Mouse (Mus musculus): Measurements from ENCODE around the gene Nostrin. TPM values are rescaled to one million over a fixed set of nuclear protein-coding genes. Genes with fewer than 3 reads are reported as not detected.

Nostrin gene
- polyA plus RNA-seq (2016; fragmentation: Nextera tagmentation; extraction: Ambion mirVana) = 0.84 and 0.87 TPM in 2 replicates

GRCm38 (mm10) chr2:69135661-69136576 is at the start of gene Nostrin:
Gene Nostrin, plus strand, starts transcription at chr2:69135800.
- H3K36me3 ChIP-seq = no peaks in the 10 kb centered on the region
- H3K27me3 ChIP-seq (ENCODE audit: low read depth, poor library complexity, severe bottlenecking) = no peaks in the 10 kb centered on the region
- peaks cover 21% of the 10 kb centered on the region for H3K4me1 ChIP-seq
- no peak for DNase-seq (ENCODE audit: low spot score)
- no peak within 1 kb of the TSS for H3K4me3 ChIP-seq
- H3K27ac ChIP-seq (replicated peaks) = no peak within 1 kb of the TSS
- H3K9me3 ChIP-seq (replicated peaks) = no peaks in the 10 kb centered on the region
- WGBS = 85% methylated on average over 15 of the region's 15 CpGs

GRCm38 (mm10) chr2:69086505-69087260 is 48.9 kb upstream of the Nostrin start:
- peak overlapping the region; percentile 39 for H3K27ac ChIP-seq (replicated peaks)

GRCm38 (mm10) chr2:69095836-69096235 is 39.8 kb upstream of the Nostrin start:
- H3K27ac ChIP-seq (replicated peaks) = no peak overlapping the region
- peaks cover 9% of the 10 kb centered on the region for H3K4me1 ChIP-seq
- H3K36me3 ChIP-seq = no peaks in the 10 kb centered on the region
- H3K9me3 ChIP-seq (replicated peaks) = no peaks in the 10 kb centered on the region
- no peaks in the 10 kb centered on the region for H3K27me3 ChIP-seq (ENCODE audit: low read depth, poor library complexity, severe bottlenecking)
- DNase-seq (ENCODE audit: low spot score) = no peak
- H3K4me3 ChIP-seq = no peak overlapping the region

More at GRCm38 (mm10) chr2:69086505-69087260, 48.9 kb upstream of the Nostrin start:
- Histone ChIP-seq H3K9me3 (replicated peaks) (no peaks in the 10 kb centered on the region), H3K4me3 (no peak overlapping the region), H3K27me3 (ENCODE audit: low read depth, poor library complexity, severe bottlenecking) (0 out of 2 replicates have a peak, but pooled peaks cover 5% of the 10 kb centered on the region), H3K36me3 (no peaks in the 10 kb centered on the region), H3K4me1 (peaks cover 14% of the 10 kb centered on the region)
- WGBS = 54% methylated on average over 8 of the region's 8 CpGs
- no peak for DNase-seq (ENCODE audit: low spot score)

- H3K27me3 ChIP-seq (ENCODE audit: low read depth, poor library complexity, severe bottlenecking) = no peaks in the 10 kb centered on the region
- no peak for DNase-seq (ENCODE audit: low spot score)
- 66% methylated on average over 4 of the region's 4 CpGs for WGBS
- H3K9me3 ChIP-seq (replicated peaks) = no peaks in the 10 kb centered on the region
- H3K4me1 ChIP-seq = peaks cover 9% of the 10 kb centered on the region
- no peak overlapping the region for H3K27ac ChIP-seq (replicated peaks)
- no peaks in the 10 kb centered on the region for H3K36me3 ChIP-seq
- H3K4me3 ChIP-seq = no peak overlapping the region
Observed at GRCm38 (mm10) chr2:69096821-69097220, 38.8 kb upstream of the Nostrin start.

GRCm38 (mm10) chr2:69097526-69097925 is 38.1 kb upstream of the Nostrin start:
- H3K4me1 ChIP-seq = peaks cover 9% of the 10 kb centered on the region
- DNase-seq (ENCODE audit: low spot score) = no peak
- H3K27ac ChIP-seq (replicated peaks) = no peak overlapping the region
- H3K9me3 ChIP-seq (replicated peaks) = no peaks in the 10 kb centered on the region
- no peaks in the 10 kb centered on the region for H3K27me3 ChIP-seq (ENCODE audit: low read depth, poor library complexity, severe bottlenecking)
- no peak overlapping the region for H3K4me3 ChIP-seq
- 87% methylated on average over 2 of the region's 2 CpGs for WGBS
- H3K36me3 ChIP-seq = no peaks in the 10 kb centered on the region

GRCm38 (mm10) chr2:69098701-69099100 is 36.9 kb upstream of the Nostrin start:
- Histone ChIP-seq H3K9me3 (replicated peaks) (no peaks in the 10 kb centered on the region), H3K36me3 (no peaks in the 10 kb centered on the region), H3K4me1 (peaks cover 9% of the 10 kb centered on the region), H3K4me3 (no peak overlapping the region), H3K27me3 (ENCODE audit: low read depth, poor library complexity, severe bottlenecking) (no peaks in the 10 kb centered on the region), H3K27ac (replicated peaks) (no peak overlapping the region)
- no peak for DNase-seq (ENCODE audit: low spot score)
- WGBS = 90% methylated on average over 3 of the region's 3 CpGs

- H3K27ac ChIP-seq (replicated peaks) = no peak overlapping the region
- H3K4me1 ChIP-seq = peaks cover 13% of the 10 kb centered on the region
- no peaks in the 10 kb centered on the region for H3K27me3 ChIP-seq (ENCODE audit: low read depth, poor library complexity, severe bottlenecking)
- no peak for DNase-seq (ENCODE audit: low spot score)
- H3K36me3 ChIP-seq = no peaks in the 10 kb centered on the region
- no peaks in the 10 kb centered on the region for H3K9me3 ChIP-seq (replicated peaks)
- 95% methylated on average over 7 of the region's 7 CpGs for WGBS
- H3K4me3 ChIP-seq = no peak overlapping the region
Observed at GRCm38 (mm10) chr2:69099147-69099546, 36.5 kb upstream of the Nostrin start.

- WGBS = 34% methylated on average over 3 of the region's 3 CpGs
- DNase-seq (ENCODE audit: low spot score) = peak; percentile 27
- H3K36me3 ChIP-seq = no peaks in the 10 kb centered on the region
- H3K9me3 ChIP-seq (replicated peaks) = no peaks in the 10 kb centered on the region
- peaks cover 22% of the 10 kb centered on the region for H3K4me1 ChIP-seq
- H3K27me3 ChIP-seq (ENCODE audit: low read depth, poor library complexity, severe bottlenecking) = no peaks in the 10 kb centered on the region
- H3K27ac ChIP-seq (replicated peaks) = no peak overlapping the region
- H3K4me3 ChIP-seq = no peak overlapping the region
Observed at GRCm38 (mm10) chr2:69100706-69101105, 34.9 kb upstream of the Nostrin start.

- WGBS = 79% methylated on average over 3 of the region's 3 CpGs
- DNase-seq (ENCODE audit: low spot score) = no peak
Observed at GRCm38 (mm10) chr2:69103526-69103925, 32.1 kb upstream of the Nostrin start.

GRCm38 (mm10) chr2:69104511-69105145 is 31.0 kb upstream of the Nostrin start:
- Histone ChIP-seq H3K4me1 (peaks cover 15% of the 10 kb centered on the region), H3K27ac (replicated peaks) (no peak overlapping the region), H3K4me3 (no peak overlapping the region), H3K36me3 (no peaks in the 10 kb centered on the region), H3K9me3 (replicated peaks) (no peaks in the 10 kb centered on the region), H3K27me3 (ENCODE audit: low read depth, poor library complexity, severe bottlenecking) (no peaks in the 10 kb centered on the region)
- WGBS = 56% methylated on average over 10 of the region's 10 CpGs
- no peak for DNase-seq (ENCODE audit: low spot score)

More at GRCm38 (mm10) chr2:69103526-69103925, 32.1 kb upstream of the Nostrin start:
- H3K36me3 ChIP-seq = no peaks in the 10 kb centered on the region
- H3K27me3 ChIP-seq (ENCODE audit: low read depth, poor library complexity, severe bottlenecking) = no peaks in the 10 kb centered on the region
- H3K27ac ChIP-seq (replicated peaks) = no peak overlapping the region
- H3K9me3 ChIP-seq (replicated peaks) = no peaks in the 10 kb centered on the region
- H3K4me1 ChIP-seq = peaks cover 15% of the 10 kb centered on the region
- no peak overlapping the region for H3K4me3 ChIP-seq

GRCm38 (mm10) chr2:69109246-69109645 is 26.4 kb upstream of the Nostrin start:
- WGBS = 88% methylated on average over 5 of the region's 5 CpGs

GRCm38 (mm10) chr2:69109710-69110109 is 25.9 kb upstream of the Nostrin start:
- no peak overlapping the region for H3K4me3 ChIP-seq
- H3K9me3 ChIP-seq (replicated peaks) = no peaks in the 10 kb centered on the region
- peaks cover 6% of the 10 kb centered on the region for H3K4me1 ChIP-seq
- H3K27me3 ChIP-seq (ENCODE audit: low read depth, poor library complexity, severe bottlenecking) = no peaks in the 10 kb centered on the region
- 0 out of 2 replicates have a peak, but pooled peaks cover 2% of the 10 kb centered on the region for H3K36me3 ChIP-seq
- no peak overlapping the region for H3K27ac ChIP-seq (replicated peaks)
- no peak for DNase-seq (ENCODE audit: low spot score)
- 82% methylated on average over 7 of the region's 7 CpGs for WGBS

More at GRCm38 (mm10) chr2:69109246-69109645, 26.4 kb upstream of the Nostrin start:
- Histone ChIP-seq H3K36me3 (0 out of 2 replicates have a peak, but pooled peaks cover 2% of the 10 kb centered on the region), H3K27me3 (ENCODE audit: low read depth, poor library complexity, severe bottlenecking) (no peaks in the 10 kb centered on the region), H3K4me3 (no peak overlapping the region), H3K27ac (replicated peaks) (no peak overlapping the region), H3K4me1 (peaks cover 11% of the 10 kb centered on the region), H3K9me3 (replicated peaks) (no peaks in the 10 kb centered on the region)
- no peak for DNase-seq (ENCODE audit: low spot score)
